Comparison of ENCODE assay signal across 8 mouse cellular contexts in genomic region chr9:44066785-44067225, GRCm38 (mm10). TPM values are rescaled to one million over a fixed set of nuclear protein-coding genes. Genes with fewer than 3 reads are reported as not detected.
DNase-seq lines count a peak whose midpoint lies in the region; ATAC-seq lines count a peak whose summit lies in the region.

Gene Usp2 (plus strand): TSS chr9:44067021.

- peak; percentile 99 for ATAC-seq in hindbrain, embryonic 15.5 days (ENCODE audit: low FRiP score, low read depth)

- no peaks in the 10 kb centered on the region for H3K36me3 ChIP-seq in hindbrain, embryonic 15.5 days

- H3K27ac ChIP-seq in hindbrain, embryonic 15.5 days (replicated peaks) = peak within 1 kb of the TSS; percentile 60

- H3K27me3 ChIP-seq in hindbrain, embryonic 15.5 days = no peaks in the 10 kb centered on the region

- H3K9ac ChIP-seq in hindbrain, embryonic 15.5 days = peak within 1 kb of the TSS; percentile 61

- peak within 1 kb of the TSS; percentile 73 for H3K4me3 ChIP-seq in hindbrain, embryonic 15.5 days

- DNase-seq in T-cell, adult 2 months (ENCODE audit: low spot score) = peak; percentile 100
- peak; percentile 100 for DNase-seq in cerebellum, postnatal 36 days
- peak; percentile 100 for DNase-seq in frontal cortex, postnatal 36 days (ENCODE audit: low spot score in 2 of 2)
- peak; percentile 99 for DNase-seq in left cerebral cortex, adult 11 months (ENCODE audit: low spot score)
- DNase-seq in lung, postnatal 4 days = peak; percentile 98 to 100
- DNase-seq in right cerebral cortex, adult 18-20 months = peak; percentile 100
- DNase-seq in urinary bladder, postnatal 10 days (ENCODE audit: low spot score) = peak; percentile 99

- H3K4me2 ChIP-seq in hindbrain, embryonic 15.5 days = peak within 1 kb of the TSS; percentile 95

- WGBS in hindbrain, embryonic 15.5 days = under 1% methylated on average over 36 of the region's 38 CpGs

- H3K4me1 ChIP-seq in hindbrain, embryonic 15.5 days (replicated peaks) = peaks cover 18% of the 10 kb centered on the region

- no peaks in the 10 kb centered on the region for H3K9me3 ChIP-seq in hindbrain, embryonic 15.5 days

RNA-seq across cellular contexts. Expression of gene Usp2, which starts in this region (rescaled TPM):
- 12.2 and 15.2 TPM in 2 replicates for polyA plus RNA-seq in hindbrain, embryonic 15.5 days (2015; fragmentation: Nextera tagmentation; extraction: Ambion mirVana)

Comparison
In these comparisons a context has a peak if more than half of its experiments do, and no peak if none do; other contexts are left out.
1. Peak in every context shown above with its lines: DNase-seq, ATAC-seq, H3K4me3 ChIP-seq and H3K27ac ChIP-seq.